ENCODE assay signal across 22 mouse cellular contexts in genomic region chr9:38407502-38407901, GRCm38 (mm10). TPM values are rescaled to one million over a fixed set of nuclear protein-coding genes. Genes with fewer than 3 reads are reported as not detected.
A peak's percentile ranks its signal among the peaks of the same experiment; 100 is the strongest.
DNase-seq lines count a peak whose midpoint lies in the region; TF ChIP-seq lines count a peak whose summit lies in the region.
"Not testable (repeated sequence)": the region's sequence is repeated elsewhere in the genome, so short reads cannot be mapped to it uniquely, and the experiment has no call there.
"Had no signal": no experiment of that assay in that cellular context is flagged by ENCODE, and none has a peak within 500 bp of the region (broad histone marks: within the 10 kb centered on the region; RNA-seq: fewer than 3 reads in every experiment).

No protein-coding gene starts in this region.

- not testable (repeated sequence) for TF ChIP-seq EP300 in ES-Bruce4 (IDR thresholded peaks at IDR 0.05; ENCODE audit: insufficient read depth, low read depth, low read length)

- not testable (repeated sequence) for H3K4me3 ChIP-seq in ES-Bruce4 (ENCODE audit: low read depth, low read length); ES-E14 (ENCODE audit: insufficient read depth in 1 of 2, low read depth in 1 of 2, low read length in 2 of 2, poor library complexity in 1 of 2, severe bottlenecking in 1 of 2)

- DNase-seq in ES-CJ7 (ENCODE audit: low read depth, low spot score) (peak; percentile 95), R1 (ENCODE audit: low read depth, low spot score) (peak; percentile 98), ZHBTc4 (ENCODE audit: low read depth, low spot score) (peak; percentile 90)
- DNase-seq in ES-E14 (ENCODE audit: low read depth, low spot score): not testable (repeated sequence)

- H3K36me3 ChIP-seq in ES-Bruce4 (ENCODE audit: control insufficient read depth, insufficient read depth, low read length, poor library complexity, severe bottlenecking); ES-E14 (ENCODE audit: control insufficient read depth, insufficient read depth, low read length, poor library complexity, severe bottlenecking): not testable (repeated sequence)

- in situ Hi-C loops in ES-E14 (cut with MboI; ENCODE audit: low sequenced_read_pairs in 2 of 2, unreplicated experiment in 2 of 2): not testable (repeated sequence)

- not testable (repeated sequence) for H3K27me3 ChIP-seq in ES-Bruce4 (ENCODE audit: control insufficient read depth, insufficient read depth, low read length, poor library complexity, severe bottlenecking)

- H3K9me3 ChIP-seq in ES-Bruce4 (replicated peaks; ENCODE audit: control insufficient read depth, insufficient read depth, low read length, poor library complexity, severe bottlenecking): peaks cover 32% of the 10 kb centered on the region
- H3K9me3 ChIP-seq in ES-E14 (ENCODE audit: control insufficient read depth, insufficient read depth, low read depth, low read length): not testable (repeated sequence)

- H3K4me1 ChIP-seq in ES-Bruce4 (ENCODE audit: control insufficient read depth, insufficient read depth, low read length); ES-E14 (ENCODE audit: control insufficient read depth in 2 of 2, insufficient read depth in 2 of 2, low read length in 2 of 2, poor library complexity in 1 of 2): not testable (repeated sequence)

- H3K27ac ChIP-seq in ES-Bruce4 (ENCODE audit: insufficient read depth, low read length): peak overlapping the region; percentile 77; the same call in 1 of the 2 replicates
- H3K27ac ChIP-seq in ES-E14 (ENCODE audit: insufficient read depth, low read depth, low read length, poor library complexity, severe bottlenecking): peak overlapping the region; percentile 93; the same call in 1 of the 2 replicates

- not testable (repeated sequence) for TF ChIP-seq CTCF in ES-Bruce4 (IDR thresholded peaks at IDR 0.05; ENCODE audit: low read depth, low read length)

- TF ChIP-seq POLR2A in ES-Bruce4 (IDR thresholded peaks at IDR 0.05; ENCODE audit: insufficient read depth, low read length): not testable (repeated sequence)

- not testable (repeated sequence) for H3K9ac ChIP-seq in ES-Bruce4 (ENCODE audit: low read depth, poor library complexity, severe bottlenecking); ES-E14 (ENCODE audit: insufficient read depth, low read depth, low read length, poor library complexity, severe bottlenecking)

RNA-seq across cellular contexts. Expression of gene Olfr147, which starts 6.0 kb away (rescaled TPM):
- polyA plus RNA-seq in ES-Bruce4 (2011; ENCODE audit: insufficient read depth, insufficient read length, low read depth, missing spikeins): not detected in 2 replicates
- total RNA-seq in ES-E14 (2012; rRNA removed): 0.49 and 0.53 TPM in 2 replicates
- total RNA-seq: adrenal gland, adult 18-20 months; adrenal gland, adult 2 months; adrenal gland, adult 8-10 months; adrenal gland, postnatal 10 days; adrenal gland, postnatal 14 days; adrenal gland, postnatal 25 days; adrenal gland, postnatal 36 days; adrenal gland, postnatal 4 days; CH12.LX; MEL had no signal
- polyA plus RNA-seq: activated CD4-positive, CD25-positive, alpha-beta regulatory T cell, adult 4 months; adrenal gland, adult 2 months; brain, embryonic 14.5 days; CD4-positive, CD25-positive, alpha-beta regulatory T cell, adult 4 months; cerebellum, adult 2 months; G1E; Patski had no signal

RNA-seq across cellular contexts. Expression of gene Olfr901, which starts 21.8 kb away (rescaled TPM):
- polyA plus RNA-seq in ES-Bruce4 (2011; ENCODE audit: insufficient read depth, insufficient read length, low read depth, missing spikeins): not detected in 2 replicates
- total RNA-seq in ES-E14 (2012; rRNA removed): 0.26 and 0.58 TPM in 2 replicates
- total RNA-seq: adrenal gland, adult 18-20 months; adrenal gland, adult 2 months; adrenal gland, adult 8-10 months; adrenal gland, postnatal 10 days; adrenal gland, postnatal 14 days; adrenal gland, postnatal 25 days; adrenal gland, postnatal 36 days; adrenal gland, postnatal 4 days; CH12.LX; G1E; MEL had no signal
- polyA plus RNA-seq: adrenal gland, adult 2 months; brain, embryonic 14.5 days; cerebellum, adult 2 months; G1E; Patski had no signal

RNA-seq across cellular contexts. Expression of gene Olfr251, which starts 30.6 kb away (rescaled TPM):
- polyA plus RNA-seq in ES-Bruce4 (2011; ENCODE audit: insufficient read depth, insufficient read length, low read depth, missing spikeins): not detected in 2 replicates
- total RNA-seq in ES-E14 (2012; rRNA removed): not detected in 2 replicates
- total RNA-seq: adrenal gland, adult 18-20 months; adrenal gland, adult 2 months; adrenal gland, adult 8-10 months; adrenal gland, postnatal 10 days; adrenal gland, postnatal 14 days; adrenal gland, postnatal 25 days; adrenal gland, postnatal 36 days; adrenal gland, postnatal 4 days; CH12.LX; G1E; MEL had no signal
- polyA plus RNA-seq: activated CD4-positive, CD25-positive, alpha-beta regulatory T cell, adult 4 months; adrenal gland, adult 2 months; brain, embryonic 14.5 days; C2C12; CD4-positive, CD25-positive, alpha-beta regulatory T cell, adult 4 months; cerebellum, adult 2 months; G1E; Patski had no signal

RNA-seq across cellular contexts. Expression of gene Olfr902, which starts 40.0 kb away (rescaled TPM):
- polyA plus RNA-seq in ES-Bruce4 (2011; ENCODE audit: insufficient read depth, insufficient read length, low read depth, missing spikeins): not detected in 2 replicates
- total RNA-seq in ES-E14 (2012; rRNA removed): not detected in 2 replicates
- total RNA-seq: adrenal gland, adult 18-20 months; adrenal gland, adult 2 months; adrenal gland, adult 8-10 months; adrenal gland, postnatal 10 days; adrenal gland, postnatal 14 days; adrenal gland, postnatal 25 days; adrenal gland, postnatal 36 days; adrenal gland, postnatal 4 days; CH12.LX; G1E; MEL had no signal
- polyA plus RNA-seq: activated CD4-positive, CD25-positive, alpha-beta regulatory T cell, adult 4 months; adrenal gland, adult 2 months; brain, embryonic 14.5 days; C2C12; CD4-positive, CD25-positive, alpha-beta regulatory T cell, adult 4 months; cerebellum, adult 2 months; G1E; Patski had no signal

RNA-seq across cellular contexts. Expression of gene Olfr250, which starts 40.8 kb away (rescaled TPM):
- not detected in 2 replicates for polyA plus RNA-seq in ES-Bruce4 (2011; ENCODE audit: insufficient read depth, insufficient read length, low read depth, missing spikeins)
- not detected in 2 replicates for total RNA-seq in ES-E14 (2012; rRNA removed)
- total RNA-seq: adrenal gland, adult 18-20 months; adrenal gland, adult 2 months; adrenal gland, adult 8-10 months; adrenal gland, postnatal 10 days; adrenal gland, postnatal 14 days; adrenal gland, postnatal 25 days; adrenal gland, postnatal 36 days; adrenal gland, postnatal 4 days; CH12.LX; G1E; MEL had no signal
- polyA plus RNA-seq: adrenal gland, adult 2 months; brain, embryonic 14.5 days; C2C12; CD4-positive, CD25-positive, alpha-beta regulatory T cell, adult 4 months; cerebellum, adult 2 months; G1E; Patski had no signal
